Mouse (Mus musculus) ES-E14 (cell line): ENCODE data around the gene Pmpca. TPM values are rescaled to one million over a fixed set of nuclear protein-coding genes. Genes with fewer than 3 reads are reported as not detected.

Experiments used
- DNase-seq: peaks from one replicate; pipeline ENCODE4 v3.0.0-alpha.2; 2013; ENCODE audit warnings: low read depth, low spot score
- H3K27ac ChIP-seq: 2 replicates; pipeline ENCODE4 v1.5.1; 2012; ENCODE audit warnings: low read depth, mild to moderate bottlenecking, low read length, moderate library complexity, mixed read lengths; ENCODE audit not compliant: poor library complexity, insufficient read depth, severe bottlenecking
- H3K36me3 ChIP-seq: 2 replicates; pipeline ENCODE4 v1.6.1; 2012; ENCODE audit warnings: mild to moderate bottlenecking, low read length, moderate library complexity, mixed read lengths; ENCODE audit not compliant: control insufficient read depth, poor library complexity, insufficient read depth, severe bottlenecking
- H3K4me1 ChIP-seq, 2 experiments: fragments of 150-350 bp in 1 of 2; sonication (generic) in 1 of 2; 2 replicates each; pipeline ENCODE4 v1.6.1; 2012; ENCODE audit warnings: low read length in 2 of 2, mild to moderate bottlenecking in 1 of 2, mixed read lengths in 1 of 2; ENCODE audit not compliant: control insufficient read depth in 2 of 2, insufficient read depth in 2 of 2, poor library complexity in 1 of 2
- H3K4me3 ChIP-seq, 2 experiments: fragments of 150-350 bp in 1 of 2; sonication (generic) in 1 of 2; 2 replicates each; pipeline ENCODE4 v1.5.1; 2012; ENCODE audit warnings: low read length in 2 of 2, low read depth in 1 of 2, mild to moderate bottlenecking in 1 of 2, mixed read lengths in 1 of 2; ENCODE audit not compliant: insufficient read depth in 1 of 2, poor library complexity in 1 of 2, severe bottlenecking in 1 of 2
- H3K9ac ChIP-seq: 2 replicates; pipeline ENCODE4 v1.6.1; 2012; ENCODE audit warnings: low read depth, mild to moderate bottlenecking, low read length, mixed read lengths; ENCODE audit not compliant: poor library complexity, insufficient read depth, severe bottlenecking
- H3K9me3 ChIP-seq: fragments of 150-350 bp; sonication (generic); 2 replicates; pipeline ENCODE4 v1.6.1; 2012; ENCODE audit warnings: low read depth, mild to moderate bottlenecking, low read length; ENCODE audit not compliant: control insufficient read depth, insufficient read depth
- CHD2 ChIP-seq: IDR thresholded peaks from 2 replicates; pipeline ENCODE4 v1.6.1; 2014; ENCODE audit warnings: mild to moderate bottlenecking, low read depth, low read length, inconsistent platforms
- HCFC1 ChIP-seq: IDR thresholded peaks from 2 replicates; pipeline ENCODE4 v1.6.1; 2012; ENCODE audit warnings: low read length, inconsistent platforms, borderline replicate concordance; ENCODE audit not compliant: insufficient read depth
- MAFK ChIP-seq: IDR thresholded peaks from 2 replicates; pipeline ENCODE4 v1.6.1; 2014; ENCODE audit warnings: mild to moderate bottlenecking, low read depth, low read length, inconsistent platforms; ENCODE audit not compliant: insufficient read depth
- ZC3H11A ChIP-seq: IDR thresholded peaks from 2 replicates; pipeline ENCODE4 v1.6.1; 2012; ENCODE audit warnings: low read depth, mild to moderate bottlenecking, inconsistent platforms, low read length, borderline replicate concordance
- ZNF384 ChIP-seq: IDR thresholded peaks from 2 replicates; pipeline ENCODE4 v1.6.1; 2012; ENCODE audit warnings: low read depth, low read length, inconsistent platforms
- in situ Hi-C, 2 experiments: fragments of 600-800 bp; cut with MboI; formaldehyde crosslinking; loops; one replicate each; pipeline ENCODE4 v1.15.1; 2025; ENCODE audit warnings: low sequenced_read_pairs in 2 of 2, inconsistent platforms in 1 of 2; ENCODE audit not compliant: unreplicated experiment in 2 of 2
- total RNA-seq: library from RNA; depleted of rRNA; stranded (reverse); fragments of 300-350 nt; gene quantifications from 2 replicates; pipeline ENCODE4 v1.2.3, GENCODE M21; 2012

Pmpca gene
- total RNA-seq, 1 experiment, result 149 TPM

- peaks cover 0 to 9% of the 10 kb centered on the region in 2 experiments; a peak in 2 of 4 replicates for H3K4me1 ChIP-seq
- DNase-seq, result no peak
- H3K27ac ChIP-seq, result no peak overlapping the region
- in situ Hi-C loops, result no loop called here
- no peak overlapping the region for H3K4me3 ChIP-seq
- TF ChIP-seq ZC3H11A (no peak), HCFC1 (no peak), MAFK (no peak), ZNF384 (no peak), CHD2 (no peak)
- H3K9ac ChIP-seq, result no peak overlapping the region
- no peaks in the 10 kb centered on the region for H3K9me3 ChIP-seq
- H3K36me3 ChIP-seq, result peaks cover 2% of the 10 kb centered on the region; the same call in 1 of the 2 replicates
Measured at GRCm38 (mm10) chr2:26348241-26348640, 40.9 kb upstream of the Pmpca start.

DNA sequence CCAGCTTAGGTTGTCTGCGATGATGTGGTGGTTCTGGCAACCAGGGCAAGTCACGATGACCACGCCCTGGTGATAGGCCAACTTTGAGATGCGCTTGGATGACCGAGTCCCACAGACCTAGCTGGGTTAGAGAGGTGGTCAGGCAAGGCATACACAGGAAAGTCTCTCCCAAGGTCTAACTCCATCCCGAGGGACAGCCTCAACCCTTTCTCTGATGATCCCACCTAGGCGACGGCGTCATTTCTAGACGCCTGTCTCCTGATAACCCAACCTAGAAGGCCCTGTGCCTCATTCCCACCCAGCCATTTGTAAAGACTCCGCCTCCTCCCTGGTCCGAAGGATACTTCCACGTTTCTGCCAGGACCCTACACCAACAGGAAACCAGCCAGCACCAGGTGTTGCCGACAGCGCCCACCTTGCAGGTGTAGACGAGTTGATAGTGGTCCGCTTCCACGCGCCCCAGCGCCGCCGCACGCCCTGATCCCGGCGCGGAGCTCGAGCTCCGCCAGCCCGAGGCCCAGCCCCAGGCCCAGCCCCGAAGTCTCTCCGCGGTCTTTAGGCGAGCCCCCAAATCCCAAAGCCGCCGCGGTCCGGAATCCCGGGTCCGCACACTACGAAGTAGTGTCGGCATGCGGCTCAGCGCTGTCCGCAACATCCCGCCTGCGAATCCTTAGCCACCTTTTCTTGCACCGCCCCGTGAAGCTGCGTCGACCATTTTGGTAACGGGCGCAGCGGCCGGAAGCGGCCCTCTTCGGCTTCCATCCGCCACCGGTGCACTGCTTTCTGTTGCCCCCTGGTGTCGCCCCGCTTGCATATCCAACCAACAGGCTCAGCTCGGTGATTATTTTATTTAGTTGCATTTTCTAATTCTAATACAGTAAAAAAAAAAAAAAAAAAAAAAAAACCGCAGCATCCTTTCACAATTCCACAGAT is 37.5 kb upstream of the Pmpca start, which contains the start of gene Dnlz:
Gene Dnlz (minus strand): TSS at position 753 of the 933 bp plus-strand sequence.
- peak; percentile 93 for TF ChIP-seq HCFC1
- peak; percentile 7; the same call in 1 of the 2 replicates for TF ChIP-seq ZC3H11A
- no peak for TF ChIP-seq CHD2
- Histone ChIP-seq H3K9ac (peak within 1 kb of the TSS; percentile 89), H3K4me1 (peaks cover 0 to 10% of the 10 kb centered on the region in 2 experiments; a peak in 2 of 4 replicates), H3K4me3 (peak within 1 kb of the TSS; percentile 89), H3K36me3 (peaks cover 2% of the 10 kb centered on the region; the same call in 1 of the 2 replicates), H3K9me3 (no peaks in the 10 kb centered on the region), H3K27ac (peak within 1 kb of the TSS; percentile 61)
- in situ Hi-C loops, result no loop called here
- peak; percentile 81 for DNase-seq

- no peak for DNase-seq
- in situ Hi-C loops, result no loop called here
- peaks cover 0 to 18% of the 10 kb centered on the region in 2 experiments; a peak in 3 of 4 replicates for H3K4me1 ChIP-seq
- peaks cover 2% of the 10 kb centered on the region; the same call in 1 of the 2 replicates for H3K36me3 ChIP-seq
- peak overlapping the region; percentile 89 for H3K4me3 ChIP-seq
- peak overlapping the region; percentile 89 for H3K9ac ChIP-seq
- TF ChIP-seq MAFK (no peak), CHD2 (no peak), ZNF384 (no peak), HCFC1 (no peak), ZC3H11A (no peak)
- no peaks in the 10 kb centered on the region for H3K9me3 ChIP-seq
- H3K27ac ChIP-seq, result no peak overlapping the region
Measured at GRCm38 (mm10) chr2:26352291-26352910, 36.7 kb upstream of the Pmpca start.

- Histone ChIP-seq H3K4me1 (peaks cover 0 to 22% of the 10 kb centered on the region in 2 experiments; a peak in 3 of 4 replicates), H3K27ac (no peak overlapping the region), H3K36me3 (peaks cover 2% of the 10 kb centered on the region; the same call in 1 of the 2 replicates), H3K4me3 (no peak overlapping the region), H3K9ac (no peak overlapping the region; the same call in 1 of the 2 replicates), H3K9me3 (no peaks in the 10 kb centered on the region)
- in situ Hi-C loops, result no loop called here
- TF ChIP-seq ZNF384, result no peak
- TF ChIP-seq ZC3H11A, result no peak
- TF ChIP-seq MAFK, result no peak
- TF ChIP-seq CHD2, result no peak
- DNase-seq, result no peak
Measured at GRCm38 (mm10) chr2:26353066-26353980, 35.8 kb upstream of the Pmpca start.
